In genomic region chr1:56977201-56978100, GRCm38 (mm10) we compare ENCODE assay signal across 8 mouse cellular contexts. TPM values are rescaled to one million over a fixed set of nuclear protein-coding genes. Genes with fewer than 3 reads are reported as not detected.
DNase-seq lines count a peak whose midpoint lies in the region; ATAC-seq and TF ChIP-seq lines count a peak whose summit lies in the region.

No protein-coding gene starts in this region.

- peak; percentile 55 for DNase-seq in urinary bladder, postnatal 14 days (ENCODE audit: low spot score)
- DNase-seq in urinary bladder, postnatal 10 days (ENCODE audit: low spot score) = no peak
- DNase-seq in gastrocnemius, postnatal 25 days = peak; percentile 35
- DNase-seq in kidney, adult 11 months = peak; percentile 71
- DNase-seq in liver, embryonic 13.5 days = no peak
- DNase-seq in neural tube, embryonic 10.5 days (ENCODE audit: extremely low spot score, low spot score) = peak; percentile 85

- peak overlapping the region; percentile 74 for H3K4me3 ChIP-seq in cortical plate, adult 2 months (ENCODE audit: insufficient read depth, low read length)
- H3K4me3 ChIP-seq in liver, embryonic 13.5 days (replicated peaks) = peak overlapping the region; percentile 23

- no peak overlapping the region for H3K9ac ChIP-seq in liver, embryonic 13.5 days

- H3K4me1 ChIP-seq in cortical plate, adult 2 months (ENCODE audit: control insufficient read depth, insufficient read depth, low read length) = no peaks in the 10 kb centered on the region; the same call in 1 of the 2 replicates
- H3K4me1 ChIP-seq in liver, embryonic 13.5 days (replicated peaks) = 0 out of 2 replicates have a peak, but pooled peaks cover 4% of the 10 kb centered on the region

- H3K36me3 ChIP-seq in liver, embryonic 13.5 days = no peaks in the 10 kb centered on the region

- WGBS in liver, embryonic 13.5 days (ENCODE audit: insufficient replicate concordance) = 1% methylated on average over 45 of the region's 45 CpGs

- no peak for TF ChIP-seq POLR2A in cortical plate, adult 2 months (IDR thresholded peaks at IDR 0.05; ENCODE audit: extremely low read depth, insufficient read depth, low read length)

- peaks cover 90% of the 10 kb centered on the region for H3K27me3 ChIP-seq in liver, embryonic 13.5 days

- ATAC-seq in liver, embryonic 13.5 days (ENCODE audit: low read depth) = no peak
- ATAC-seq in inflammation-experienced regulatory T-cells, adult 6 months = no peak

- peak overlapping the region; percentile 21; the same call in 1 of the 2 replicates for H3K4me2 ChIP-seq in liver, embryonic 13.5 days

- H3K9me3 ChIP-seq in liver, embryonic 13.5 days (replicated peaks) = no peaks in the 10 kb centered on the region

- peak overlapping the region; percentile 99 for H3K27ac ChIP-seq in cortical plate, adult 2 months (ENCODE audit: insufficient read depth, low read length)
- no peak overlapping the region for H3K27ac ChIP-seq in liver, embryonic 13.5 days

- TF ChIP-seq CTCF in cortical plate, adult 2 months (IDR thresholded peaks at IDR 0.05; ENCODE audit: extremely low read depth, insufficient read depth, low read length) = peak; percentile 39; the same call in 1 of the 2 replicates

RNA-seq across cellular contexts. Expression of gene Satb2, which starts 1.0 kb away (rescaled TPM):
- 34.5 and 35.4 TPM in 2 replicates for polyA plus RNA-seq in cortical plate, adult 2 months (2012; rRNA removed)
- under 1 TPM; 0.27 to 0.38 TPM for total RNA-seq in gastrocnemius, postnatal 25 days (2021)
- polyA plus RNA-seq in liver, embryonic 13.5 days (2015; fragmentation: Nextera tagmentation; extraction: Ambion mirVana) = 0.03 and 0.05 TPM in 2 replicates
- polyA plus RNA-seq in inflammation-experienced regulatory T-cells, adult 6 months (2017; shearing (Covaris generic)) = not detected

Comparison
In these comparisons a context has a peak if more than half of its experiments do, and no peak if none do; other contexts are left out.
1. DNase-seq: peak in urinary bladder, postnatal 14 days (single experiment), gastrocnemius, postnatal 25 days (single experiment), kidney, adult 11 months (single experiment) and neural tube, embryonic 10.5 days (single experiment); none in urinary bladder, postnatal 10 days (single experiment) and liver, embryonic 13.5 days (single experiment).
2. RNA of gene Satb2, which starts 1.0 kb away (polyA plus RNA-seq): 34.5 to 35.4 TPM in cortical plate, adult 2 months; 0.03 to 0.05 TPM in liver, embryonic 13.5 days and not detected in inflammation-experienced regulatory T-cells, adult 6 months; every median in the first group is over 10 times any median in the second.